Mouse (Mus musculus): Measurements from ENCODE around the gene Mgat1.

GRCm38 (mm10) chr11:49195819-49196322, 48.1 kb upstream of the Mgat1 start:
- no peak for TF ChIP-seq CTCF (IDR thresholded peaks at IDR 0.05; ENCODE audit: borderline replicate concordance, extremely low read depth, insufficient read depth, insufficient read length)
- TF ChIP-seq POLR2A (IDR thresholded peaks at IDR 0.05; ENCODE audit: borderline replicate concordance, extremely low read depth, insufficient read depth, insufficient read length, poor library complexity, severe bottlenecking), result no peak

Data from brain, embryonic 14.5 days (tissue).